Mouse (Mus musculus): ENCODE measurements around the gene Wipf2. TPM values are rescaled to one million over a fixed set of nuclear protein-coding genes. Genes with fewer than 3 reads are reported as not detected.
A peak's percentile ranks its signal among the peaks of the same experiment; 100 is the strongest.

Gene Wipf2
- polyA plus RNA-seq, 1 experiment = 14.0 TPM

GRCm38 (mm10) chr11:98934367-98934766 lies 70.9 kb downstream of the Wipf2 start:
- TF ChIP-seq POLR2A (IDR thresholded peaks at IDR 0.05; ENCODE audit: borderline replicate concordance, extremely low read depth, low read depth, low read length) (no peak), CTCF (IDR thresholded peaks at IDR 0.05; ENCODE audit: insufficient read depth, low read length) (no peak)
- Histone ChIP-seq H3K4me1 (ENCODE audit: control insufficient read depth, insufficient read depth, low read length) (peaks cover 38% of the 10 kb centered on the region), H3K4me3 (replicated peaks; ENCODE audit: extremely low read depth, low read depth, low read length) (no peak overlapping the region)
- 86% methylated on average over 3 of the region's 3 CpGs for WGBS
- DNase-seq = no peak

GRCm38 (mm10) chr11:98935123-98935522 lies 71.7 kb downstream of the Wipf2 start:
- DNase-seq = no peak
- TF ChIP-seq CTCF (IDR thresholded peaks at IDR 0.05; ENCODE audit: insufficient read depth, low read length) = no peak
- TF ChIP-seq POLR2A (IDR thresholded peaks at IDR 0.05; ENCODE audit: borderline replicate concordance, extremely low read depth, low read depth, low read length) = no peak
- no peak overlapping the region for H3K4me3 ChIP-seq (replicated peaks; ENCODE audit: extremely low read depth, low read depth, low read length)
- whole genome bisulfite sequencing = 91% methylated on average over 3 of the region's 3 CpGs
- H3K4me1 ChIP-seq (ENCODE audit: control insufficient read depth, insufficient read depth, low read length) = peaks cover 38% of the 10 kb centered on the region

- DNase-seq = peak; percentile 77
- Histone ChIP-seq H3K4me1 (ENCODE audit: control insufficient read depth, insufficient read depth, low read length) (peaks cover 37% of the 10 kb centered on the region), H3K4me3 (replicated peaks; ENCODE audit: extremely low read depth, low read depth, low read length) (peak overlapping the region; percentile 69)
- peak; percentile 97 for TF ChIP-seq POLR2A (IDR thresholded peaks at IDR 0.05; ENCODE audit: borderline replicate concordance, extremely low read depth, low read depth, low read length)
- no peak for TF ChIP-seq CTCF (IDR thresholded peaks at IDR 0.05; ENCODE audit: insufficient read depth, low read length)
- 8% methylated on average over 29 of the region's 29 CpGs for WGBS
Measured at GRCm38 (mm10) chr11:98936170-98936569, 72.7 kb downstream of the Wipf2 start.

GRCm38 (mm10) chr11:98936606-98937409 lies 73.4 kb downstream of the Wipf2 start:
- Histone ChIP-seq H3K4me1 (ENCODE audit: control insufficient read depth, insufficient read depth, low read length) (peaks cover 34% of the 10 kb centered on the region), H3K4me3 (replicated peaks; ENCODE audit: extremely low read depth, low read depth, low read length) (peak overlapping the region; percentile 69)
- no peak for DNase-seq
- WGBS = 2% methylated on average over 22 of the region's 23 CpGs
- no peak; the same call in 1 of the 2 replicates for TF ChIP-seq POLR2A (IDR thresholded peaks at IDR 0.05; ENCODE audit: borderline replicate concordance, extremely low read depth, low read depth, low read length)
- TF ChIP-seq CTCF (IDR thresholded peaks at IDR 0.05; ENCODE audit: insufficient read depth, low read length) = no peak

GRCm38 (mm10) chr11:98937410-98937913 lies 74.0 kb downstream of the Wipf2 start:
- under 1% methylated on average over 37 of the region's 38 CpGs for WGBS
- TF ChIP-seq POLR2A (IDR thresholded peaks at IDR 0.05; ENCODE audit: borderline replicate concordance, extremely low read depth, low read depth, low read length) (peak; percentile 89; the same call in 1 of the 2 replicates), CTCF (IDR thresholded peaks at IDR 0.05; ENCODE audit: insufficient read depth, low read length) (no peak)
- Histone ChIP-seq H3K4me3 (replicated peaks; ENCODE audit: extremely low read depth, low read depth, low read length) (peak overlapping the region; percentile 82), H3K4me1 (ENCODE audit: control insufficient read depth, insufficient read depth, low read length) (peaks cover 35% of the 10 kb centered on the region)
- peak; percentile 83 for DNase-seq

GRCm38 (mm10) chr11:98937914-98938694 lies 74.7 kb downstream of the Wipf2 start:
- TF ChIP-seq POLR2A (IDR thresholded peaks at IDR 0.05; ENCODE audit: borderline replicate concordance, extremely low read depth, low read depth, low read length) = no peak; the same call in 1 of the 2 replicates
- TF ChIP-seq CTCF (IDR thresholded peaks at IDR 0.05; ENCODE audit: insufficient read depth, low read length) = no peak
- peak overlapping the region; percentile 82 for H3K4me3 ChIP-seq (replicated peaks; ENCODE audit: extremely low read depth, low read depth, low read length)
- peaks cover 36% of the 10 kb centered on the region for H3K4me1 ChIP-seq (ENCODE audit: control insufficient read depth, insufficient read depth, low read length)
- peak; percentile 67 for DNase-seq
- under 1% methylated on average over 39 of the region's 39 CpGs for WGBS

- peaks cover 38% of the 10 kb centered on the region for H3K4me1 ChIP-seq (ENCODE audit: control insufficient read depth, insufficient read depth, low read length)
- peak overlapping the region; percentile 82 for H3K4me3 ChIP-seq (replicated peaks; ENCODE audit: extremely low read depth, low read depth, low read length)
- 30% methylated on average over 7 of the region's 7 CpGs for WGBS
- TF ChIP-seq POLR2A (IDR thresholded peaks at IDR 0.05; ENCODE audit: borderline replicate concordance, extremely low read depth, low read depth, low read length) (no peak), CTCF (IDR thresholded peaks at IDR 0.05; ENCODE audit: insufficient read depth, low read length) (no peak)
- DNase-seq = no peak
Measured at GRCm38 (mm10) chr11:98938701-98939083, 75.3 kb downstream of the Wipf2 start.

GRCm38 (mm10) chr11:98939084-98939952 lies 75.9 kb downstream of the Wipf2 start:
- peak overlapping the region; percentile 25 for H3K4me3 ChIP-seq (replicated peaks; ENCODE audit: extremely low read depth, low read depth, low read length)
- peaks cover 44% of the 10 kb centered on the region for H3K4me1 ChIP-seq (ENCODE audit: control insufficient read depth, insufficient read depth, low read length)
- WGBS = 23% methylated on average over 15 of the region's 15 CpGs
- DNase-seq = no peak
- TF ChIP-seq POLR2A (IDR thresholded peaks at IDR 0.05; ENCODE audit: borderline replicate concordance, extremely low read depth, low read depth, low read length) = 0 out of 2 replicates have a peak, but pooled peaks have one; percentile 3
- no peak for TF ChIP-seq CTCF (IDR thresholded peaks at IDR 0.05; ENCODE audit: insufficient read depth, low read length)
